Mouse (Mus musculus): Measurements from ENCODE around the gene Stx6.

Stx6 gene

DNA sequence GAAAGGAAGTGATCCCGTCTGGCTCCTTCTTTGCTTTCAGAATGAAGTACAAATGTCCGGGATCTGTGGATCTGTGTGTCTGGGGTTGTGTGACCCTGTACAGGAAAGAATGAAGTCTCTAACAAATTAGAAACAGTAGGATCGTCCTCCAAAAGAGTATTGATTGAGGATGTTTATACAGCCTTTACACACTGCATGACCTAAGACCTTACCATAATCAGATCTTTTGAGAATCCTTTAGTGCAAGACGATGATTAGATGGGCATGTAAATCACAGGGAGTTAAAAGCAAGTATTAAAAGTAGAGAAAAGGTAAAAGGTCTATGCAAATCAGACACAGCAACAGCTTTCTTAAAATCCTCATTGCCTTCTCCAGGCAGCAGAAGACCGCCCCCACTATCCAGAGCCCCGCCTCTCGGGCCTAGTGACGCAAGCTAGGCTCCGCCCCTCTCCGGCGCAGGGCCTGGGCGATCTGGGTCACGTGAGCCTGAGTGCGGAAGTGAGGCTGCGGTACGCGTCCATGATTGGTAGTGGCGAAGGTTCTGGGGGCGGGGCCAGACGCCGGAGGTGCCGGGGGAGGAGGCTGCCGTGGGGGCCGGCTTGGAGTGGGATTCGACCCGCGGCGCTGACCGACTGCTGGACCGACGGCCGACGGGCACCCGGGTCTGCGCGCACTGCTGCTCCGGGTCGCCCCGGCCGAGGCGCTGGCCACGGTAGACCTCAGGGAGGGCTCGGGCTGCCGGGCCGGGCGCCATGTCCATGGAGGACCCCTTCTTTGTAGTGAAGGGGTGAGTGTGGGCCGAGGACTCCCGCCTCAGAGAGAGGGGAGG is at the start of gene Stx6:
Gene Stx6 (plus strand): TSS at position 575 of the 829 bp plus-strand sequence.
- peak; percentile 91 for DNase-seq (ENCODE audit: low spot score)

DNA sequence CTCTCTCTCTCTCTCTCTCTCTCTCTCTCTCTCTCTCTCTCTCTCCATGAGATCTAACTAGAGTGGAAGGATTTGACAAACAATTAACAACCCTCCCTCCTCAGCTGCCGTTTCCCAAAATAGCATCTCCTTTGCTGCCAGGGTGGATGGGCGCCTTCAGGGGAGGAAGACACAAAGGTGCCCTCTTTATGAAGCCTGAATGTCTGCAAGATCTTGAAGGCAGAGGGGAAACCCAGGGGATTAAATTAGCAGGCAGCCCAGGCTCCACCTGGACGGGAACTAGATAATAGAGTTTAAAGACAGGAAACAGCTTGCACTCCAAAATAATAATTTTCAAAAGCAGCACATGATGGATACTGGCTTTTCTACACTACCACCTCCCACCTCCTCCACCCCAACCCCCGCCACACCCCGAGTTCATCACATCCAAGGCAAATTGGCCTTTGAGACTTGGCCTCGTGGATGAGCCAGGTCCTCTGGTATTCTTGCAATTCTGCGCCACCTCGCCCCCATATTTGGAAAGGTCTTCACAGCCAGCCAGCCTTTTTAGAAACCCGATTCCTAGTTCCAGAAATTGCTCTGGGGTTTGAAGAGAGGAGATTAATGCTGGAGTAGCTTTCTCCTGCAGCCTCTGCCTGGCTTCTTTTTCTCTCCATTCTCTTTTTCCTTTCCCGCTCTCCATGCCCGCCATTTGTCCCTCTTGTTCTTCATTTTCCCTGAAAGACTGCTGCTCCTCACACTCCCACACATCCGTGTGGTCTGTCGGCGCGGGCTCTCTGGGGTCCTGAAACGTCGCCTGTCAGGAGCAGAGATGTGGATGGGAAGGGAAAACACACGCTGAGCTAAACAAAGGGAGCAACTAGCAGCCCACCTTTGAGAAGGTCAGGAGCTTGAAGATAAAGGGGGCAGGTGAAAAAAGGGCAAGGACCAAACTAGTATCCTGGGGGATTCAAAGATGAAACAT is 48.8 kb upstream of the Stx6 start:
- no peak for DNase-seq (ENCODE audit: low spot score)

DNA sequence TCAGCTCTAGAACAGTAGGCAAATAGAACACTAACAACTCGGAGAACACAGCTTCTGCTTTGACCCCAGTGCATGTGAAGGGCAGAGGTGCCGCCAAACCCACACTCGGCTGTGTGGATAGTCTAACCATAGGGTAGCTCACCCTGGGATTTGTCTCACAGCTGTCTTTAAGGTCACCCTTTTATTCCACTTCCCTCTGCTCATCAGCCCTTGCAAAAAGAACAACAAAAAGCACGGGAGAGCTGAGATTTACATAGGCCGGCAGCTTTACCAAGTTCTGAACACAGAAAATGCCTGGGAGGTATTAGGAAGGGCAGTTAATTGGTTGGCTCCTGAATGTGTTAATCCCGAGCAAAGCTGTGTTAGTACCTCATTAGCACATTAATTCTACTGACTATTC is 47.0 kb upstream of the Stx6 start:
- no peak for DNase-seq (ENCODE audit: low spot score)

DNA sequence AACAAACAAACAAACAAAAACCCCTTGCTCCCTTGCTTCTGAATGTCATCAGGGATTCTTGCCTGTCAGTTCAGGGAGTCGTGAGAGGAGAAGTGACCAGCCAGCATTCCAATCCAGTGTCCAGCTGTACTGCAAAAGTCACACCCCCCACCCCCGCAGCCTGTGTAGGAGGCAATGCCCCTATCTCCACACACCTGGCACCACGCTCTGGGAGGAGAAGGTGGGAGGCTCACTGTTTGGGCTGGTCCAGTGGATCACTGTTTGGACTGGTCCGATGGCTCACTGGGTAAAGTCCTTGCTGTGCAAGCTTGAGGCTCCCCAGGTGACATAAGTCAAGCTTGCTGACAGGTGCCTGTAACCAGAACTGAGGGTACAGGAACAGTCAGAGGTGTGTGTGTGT is 46.4 kb upstream of the Stx6 start:
- no peak for DNase-seq (ENCODE audit: low spot score)

DNA sequence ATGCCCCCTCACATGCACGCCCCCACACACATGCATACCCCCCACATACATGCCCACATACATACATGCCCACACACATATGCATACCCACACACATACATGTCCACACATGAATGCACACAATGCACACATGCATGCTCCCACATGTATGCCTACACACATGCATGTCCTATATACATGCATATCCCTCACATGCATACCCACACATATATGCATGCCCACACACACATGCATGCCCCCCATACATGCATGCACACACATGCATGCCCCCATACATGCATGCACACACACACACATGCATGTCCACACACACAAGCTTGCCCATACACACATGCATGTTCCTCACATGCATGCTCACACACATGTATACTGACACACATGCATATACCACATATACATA is 45.6 kb upstream of the Stx6 start:
- DNase-seq (ENCODE audit: low spot score) = no peak

DNA sequence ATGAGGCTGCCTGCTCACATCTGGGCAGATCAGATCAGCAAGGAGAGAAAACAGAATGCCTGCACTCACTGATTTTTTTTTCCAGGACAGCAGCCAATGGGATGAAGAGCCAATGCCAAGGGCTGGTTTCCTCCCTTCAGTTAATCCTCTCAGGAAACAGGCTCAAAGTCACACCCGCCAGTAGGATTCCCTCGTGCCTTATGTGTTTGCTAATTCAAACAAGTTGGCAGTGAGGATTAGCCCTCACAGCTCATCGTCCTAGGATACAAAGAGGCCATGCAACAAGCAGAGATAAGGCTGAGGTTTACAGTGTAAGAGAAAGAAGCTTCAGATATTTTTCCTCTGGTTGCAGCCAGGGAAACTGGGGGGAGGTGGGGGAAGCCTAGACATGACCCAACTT is 44.6 kb upstream of the Stx6 start:
- DNase-seq (ENCODE audit: low spot score) = no peak

DNA sequence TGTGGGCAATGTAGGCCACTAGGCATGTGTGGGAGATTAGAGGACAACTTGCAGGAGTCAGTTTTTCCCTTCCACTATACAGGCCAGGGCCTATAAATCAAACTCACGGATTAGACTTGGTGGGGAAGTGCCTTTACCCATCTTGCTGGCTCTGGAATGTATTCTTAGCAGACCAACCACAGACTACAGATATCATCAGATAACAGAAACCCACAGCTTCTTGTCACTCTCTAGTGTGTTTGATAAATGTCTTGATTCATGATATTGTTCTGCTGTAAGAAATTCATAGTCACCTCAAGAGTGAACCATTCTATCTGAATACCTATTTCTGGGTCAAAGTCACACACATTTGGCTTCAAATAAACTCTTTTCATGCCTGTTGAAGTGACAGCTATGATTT is 38.8 kb upstream of the Stx6 start:
- no peak for DNase-seq (ENCODE audit: low spot score)

DNA sequence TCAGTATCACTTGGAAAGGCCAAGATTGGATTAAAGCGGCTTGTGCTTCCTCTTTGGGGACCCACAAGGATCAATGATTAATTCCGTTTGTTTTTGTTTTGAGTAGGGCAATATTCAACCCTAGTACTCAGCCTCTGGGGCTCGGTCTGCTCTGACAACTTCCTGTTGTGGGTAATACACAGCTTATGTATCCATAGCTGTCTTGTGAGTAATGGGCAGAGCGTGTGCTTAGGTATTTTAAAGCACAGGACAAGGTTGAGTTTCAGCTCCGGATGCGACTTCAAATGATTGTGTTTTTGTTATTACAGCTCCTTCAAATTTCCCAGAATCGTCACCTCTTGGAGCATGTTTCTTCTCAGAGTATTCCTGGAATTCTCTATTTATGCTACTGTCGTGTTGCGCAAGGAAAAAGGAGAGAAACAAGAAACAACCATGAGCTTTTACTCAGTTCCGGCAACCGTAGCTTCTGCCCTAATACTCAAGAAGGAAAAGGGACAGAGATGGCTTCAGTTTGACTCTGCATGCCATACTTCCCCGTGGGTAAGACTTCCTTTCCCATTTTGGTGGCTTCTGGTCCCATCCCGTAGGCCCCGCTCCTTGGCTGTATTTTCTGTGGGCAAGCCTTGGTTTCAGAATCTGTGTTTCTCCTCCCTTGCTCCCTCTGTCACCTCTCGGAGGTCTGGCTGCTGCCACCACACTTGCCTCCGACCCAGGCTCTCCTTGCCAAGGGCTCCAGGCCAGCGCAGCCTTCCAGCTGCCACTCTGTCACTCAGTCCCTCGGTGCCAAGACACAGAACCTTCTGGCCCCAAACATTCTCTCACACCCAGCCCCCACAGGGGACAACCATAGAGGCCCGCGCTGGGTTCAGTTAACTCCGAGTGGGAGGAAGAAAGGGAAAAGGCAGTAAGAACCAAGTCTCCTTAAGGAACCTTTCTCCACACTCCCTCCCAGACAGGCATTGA is 36.3 kb upstream of the Stx6 start:
- no peak for DNase-seq (ENCODE audit: low spot score)

DNA sequence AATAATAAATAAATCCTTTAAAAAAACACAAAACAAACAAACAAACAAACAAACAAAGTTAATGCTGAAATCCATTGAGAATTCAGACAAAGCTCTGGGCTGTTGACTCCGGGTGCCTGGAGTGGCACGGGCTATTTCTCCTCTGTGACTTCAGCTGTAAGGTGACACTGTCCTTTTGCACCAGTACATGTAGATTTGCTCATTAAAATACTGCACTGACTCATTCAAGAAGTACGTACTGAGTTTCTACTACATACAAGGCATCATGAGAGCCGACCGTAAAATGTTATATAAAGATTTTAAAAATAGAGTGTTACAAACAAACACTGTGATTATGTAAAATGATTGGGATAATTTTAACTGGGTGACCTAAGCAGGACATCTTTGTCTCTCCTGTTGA is 34.1 kb upstream of the Stx6 start:
- DNase-seq (ENCODE audit: low spot score) = no peak

DNA sequence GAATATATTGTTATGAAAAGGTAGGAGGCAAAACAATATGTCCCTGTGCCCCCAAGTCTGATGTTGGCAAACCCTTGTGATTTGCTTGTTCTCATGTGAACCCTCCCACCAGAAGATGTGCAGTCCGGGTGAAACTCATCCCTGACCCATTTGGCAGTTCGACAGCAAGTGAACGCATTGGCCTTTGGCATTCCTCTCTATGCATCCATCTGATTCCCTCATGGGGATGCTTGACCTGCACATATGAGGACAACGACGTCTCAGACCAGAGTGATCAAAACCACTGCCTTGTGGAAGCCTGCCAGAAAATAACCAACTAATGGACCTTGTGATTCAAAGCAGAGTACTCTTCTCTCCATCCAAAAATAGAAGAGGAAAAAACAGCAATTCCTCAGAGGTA is 31.8 kb upstream of the Stx6 start:
- no peak for DNase-seq (ENCODE audit: low spot score)

DNA sequence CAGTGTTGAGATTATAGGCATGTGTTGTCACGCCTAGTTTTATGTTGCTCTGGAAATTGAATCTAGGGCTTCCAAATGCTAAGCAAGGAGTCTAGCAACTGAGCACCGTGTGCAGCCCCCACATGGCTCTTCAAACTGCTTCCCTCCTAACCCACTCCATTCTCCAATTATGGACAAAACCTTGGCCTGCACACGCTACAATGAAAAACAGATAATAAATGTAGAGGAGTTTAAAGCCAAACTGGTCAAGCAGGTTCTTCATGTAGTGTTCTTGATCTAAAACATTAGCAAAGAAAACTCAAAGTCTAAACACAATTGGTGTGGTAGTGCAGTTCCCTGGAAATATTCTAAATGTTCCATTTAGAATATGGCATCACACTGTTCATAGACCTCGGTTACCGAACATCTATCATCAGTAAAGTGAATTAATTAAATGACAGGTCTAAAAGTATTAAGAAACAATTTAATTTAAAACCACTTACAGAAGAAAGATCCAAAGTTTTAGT is 31.0 kb upstream of the Stx6 start:
- DNase-seq (ENCODE audit: low spot score) = no peak

DNA sequence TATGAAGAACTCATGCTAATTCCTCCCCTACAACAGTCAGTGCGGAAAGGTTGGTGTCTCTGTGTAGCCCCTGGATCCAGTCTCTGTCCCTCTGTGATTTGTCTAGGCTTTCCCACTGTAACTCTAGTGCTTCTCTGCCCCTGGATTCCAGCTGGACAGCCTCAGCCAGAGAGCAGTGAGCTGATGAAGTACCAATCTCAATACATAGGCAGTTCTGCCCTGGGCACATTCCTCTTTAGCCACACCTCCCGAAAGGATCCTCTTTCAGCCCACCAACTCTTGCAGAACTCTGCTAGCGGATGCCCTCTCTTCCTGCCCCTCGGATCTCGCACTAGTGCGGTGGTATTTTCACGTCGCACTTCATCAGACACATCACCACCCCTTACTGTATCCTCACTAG is 23.6 kb upstream of the Stx6 start:
- no peak for DNase-seq (ENCODE audit: low spot score)

DNA sequence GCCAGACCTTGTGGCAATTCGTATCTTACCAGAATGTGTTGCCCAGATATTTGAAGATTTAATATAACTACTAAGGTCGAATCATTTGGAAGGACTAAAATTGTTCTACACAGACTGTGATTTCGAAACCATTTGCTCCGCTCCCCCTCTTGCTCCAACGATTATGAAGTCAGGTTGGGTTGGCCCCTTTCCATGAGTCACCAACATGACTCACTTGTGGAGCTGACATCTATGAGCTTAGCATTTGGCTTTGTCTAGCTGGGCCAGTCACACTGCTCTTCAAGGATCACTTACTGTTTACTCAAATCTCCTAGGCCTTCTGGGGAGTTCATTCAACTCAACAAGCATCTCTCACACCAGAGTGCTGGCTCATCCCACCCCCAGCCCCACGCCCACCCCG is 19.7 kb upstream of the Stx6 start:
- DNase-seq (ENCODE audit: low spot score) = no peak

DNA sequence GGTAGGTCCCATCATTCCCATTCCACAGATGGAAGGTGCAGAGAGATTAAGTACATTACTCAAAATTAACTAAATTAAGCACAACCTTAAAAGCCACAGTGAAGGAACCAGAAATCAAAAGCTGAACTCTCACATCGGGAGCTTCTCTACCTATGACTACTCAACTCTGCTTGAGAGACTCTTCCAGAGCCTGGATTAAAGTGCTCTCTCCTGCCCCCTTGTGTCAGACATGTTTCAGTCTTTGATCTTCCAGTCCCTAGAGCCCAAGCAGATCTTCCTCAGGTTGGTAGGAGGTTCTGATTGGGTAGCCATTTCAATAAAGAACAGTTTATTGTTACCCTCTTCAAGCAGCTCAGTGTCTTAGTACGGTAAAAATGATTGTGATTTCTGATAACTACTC is 18.4 kb upstream of the Stx6 start:
- DNase-seq (ENCODE audit: low spot score) = no peak

DNA sequence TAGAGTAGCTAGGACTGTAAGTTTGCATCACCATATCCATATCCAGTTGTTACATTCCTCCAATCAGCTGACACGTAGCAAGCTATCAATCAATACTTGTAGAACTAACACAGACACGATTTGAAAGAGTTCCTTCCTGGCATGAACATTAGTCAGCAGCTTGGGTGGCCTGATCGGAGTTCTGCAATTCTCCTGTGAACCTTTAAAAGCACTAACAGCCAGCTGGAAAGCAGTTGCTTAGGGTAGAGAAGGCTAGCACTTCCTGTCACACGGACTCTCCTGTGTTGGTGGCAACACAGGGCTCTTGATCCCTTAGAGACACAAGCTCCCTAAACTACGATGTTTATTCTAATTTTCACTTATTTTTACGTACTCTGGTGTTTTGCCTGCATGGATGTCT is 12.9 kb upstream of the Stx6 start:
- DNase-seq (ENCODE audit: low spot score) = no peak

DNA sequence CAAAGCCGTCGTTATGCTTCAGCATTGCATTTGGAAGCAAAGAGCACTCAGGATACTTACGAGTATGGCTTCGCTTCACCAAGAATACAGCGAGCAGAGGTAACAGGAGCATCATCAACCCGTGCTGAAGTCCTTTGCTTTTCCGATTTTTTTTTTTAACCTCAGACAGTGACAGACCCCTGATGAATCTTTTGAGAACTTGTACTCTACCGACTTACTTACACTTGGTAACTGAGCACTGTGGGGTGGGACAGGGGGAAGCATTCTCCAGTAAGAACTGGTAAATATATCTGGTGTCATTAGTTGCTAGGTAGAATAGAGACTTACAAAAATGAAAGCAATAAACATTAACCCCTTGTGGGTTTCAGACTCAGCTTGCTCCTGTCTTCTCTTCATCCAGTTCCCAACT is 11.9 kb upstream of the Stx6 start, which contains the start of gene Mr1:
Gene Mr1 (minus strand): TSS at position 243 of the 409 bp plus-strand sequence.
- no peak for DNase-seq (ENCODE audit: low spot score)

DNA sequence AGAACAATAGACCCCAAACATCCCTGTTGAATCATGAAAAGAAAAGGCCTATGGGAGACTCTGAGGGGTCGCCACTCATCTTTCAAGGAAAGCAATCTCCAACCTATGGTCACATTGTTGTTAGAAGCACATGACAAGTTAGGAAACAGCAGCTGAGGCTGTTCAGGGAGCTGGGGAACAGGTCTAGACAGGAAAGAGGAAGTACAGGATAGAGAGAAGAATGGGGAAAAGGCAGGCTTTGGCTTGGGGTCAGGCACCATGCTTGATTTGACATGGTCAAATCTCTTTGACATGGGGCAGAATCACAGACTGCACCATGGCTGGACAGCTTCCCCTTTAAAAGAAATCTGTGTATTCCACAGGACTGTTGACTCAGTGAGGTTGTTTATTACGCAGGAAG is 11.3 kb upstream of the Stx6 start:
- no peak for DNase-seq (ENCODE audit: low spot score)

DNA sequence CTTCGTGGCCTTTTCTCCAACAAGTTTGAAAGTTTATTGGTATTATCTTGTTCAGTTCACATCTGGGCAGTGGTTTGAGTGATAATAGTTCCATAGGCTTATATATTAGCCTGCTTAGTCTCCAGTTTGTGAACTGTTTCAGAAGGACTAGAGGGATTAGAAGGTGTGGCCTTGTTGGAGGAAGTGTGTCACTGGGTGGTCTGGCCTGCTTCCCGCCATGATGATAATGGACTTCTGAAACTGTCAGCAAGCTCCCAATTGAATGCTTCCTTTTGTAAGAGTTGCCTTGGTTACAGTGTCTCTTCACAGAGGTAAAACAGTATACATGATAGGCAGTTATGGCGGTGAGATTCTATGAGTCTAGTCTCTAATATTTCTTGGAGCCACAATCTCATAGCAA is 9.1 kb upstream of the Stx6 start:
- DNase-seq (ENCODE audit: low spot score) = no peak

DNA sequence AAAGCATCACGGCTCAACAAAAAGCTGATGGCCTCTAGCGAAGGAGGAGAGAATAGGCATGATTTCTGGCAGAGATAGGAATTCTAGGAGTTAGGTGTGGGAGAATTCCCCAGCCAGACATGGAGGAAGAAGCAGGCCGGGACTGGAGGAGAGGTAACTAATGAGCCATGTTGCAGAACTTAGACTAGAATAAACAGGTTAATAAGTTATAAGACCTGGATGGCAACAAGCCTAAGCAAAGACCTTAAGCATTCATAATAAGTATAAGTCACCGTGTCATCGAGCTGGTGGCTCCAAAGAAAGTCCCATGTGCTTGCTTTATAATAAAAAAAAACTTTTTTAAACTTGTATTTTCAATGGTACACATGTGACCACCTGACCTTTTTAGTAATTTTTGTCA is 7.7 kb upstream of the Stx6 start:
- DNase-seq (ENCODE audit: low spot score) = no peak

DNA sequence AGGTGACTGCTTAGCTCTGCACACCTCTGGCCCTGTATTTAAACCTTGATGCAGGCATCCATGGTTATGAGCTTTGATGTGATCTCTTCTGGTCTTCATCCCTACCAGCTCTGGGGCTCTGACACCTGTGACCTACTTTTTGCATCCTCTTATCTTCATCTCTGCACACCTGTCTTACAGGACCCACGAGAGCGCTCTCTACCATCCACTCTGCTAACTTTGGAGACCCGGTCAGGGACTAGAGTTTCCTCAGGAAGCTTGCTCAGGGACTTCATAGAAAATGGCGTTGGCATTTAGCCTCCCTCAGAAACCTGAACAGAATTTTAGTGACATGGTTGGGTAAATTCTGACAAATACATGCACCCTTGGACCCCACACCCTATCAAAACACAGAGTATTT is 4.6 kb upstream of the Stx6 start:
- no peak for DNase-seq (ENCODE audit: low spot score)

DNA sequence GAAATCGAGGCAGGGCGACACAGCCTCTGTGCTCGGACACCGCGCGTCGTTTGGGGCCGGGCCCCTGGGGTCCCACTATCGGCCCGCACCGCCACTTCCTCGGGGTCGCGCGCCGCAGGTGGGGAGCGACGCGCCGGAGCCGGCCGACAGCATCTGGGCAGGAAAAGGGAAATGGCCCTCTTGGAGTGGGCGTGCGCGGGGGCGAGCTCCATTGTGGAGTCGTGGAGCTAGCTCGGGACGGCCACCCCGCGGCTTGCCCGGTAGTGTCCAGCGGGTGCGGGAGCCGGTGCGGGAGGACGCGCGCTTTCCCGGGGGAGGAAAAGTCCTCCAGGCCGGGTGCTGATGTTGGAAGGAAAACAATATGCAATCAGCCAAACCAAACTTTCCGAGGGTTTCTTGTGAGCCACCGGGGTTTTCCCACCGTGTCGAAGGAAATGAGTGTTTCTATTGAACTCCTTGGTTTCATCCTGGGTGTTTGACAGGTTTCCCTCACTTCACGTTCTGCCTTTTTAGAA is 512 bp downstream of the Stx6 start:
- peak; percentile 42 for DNase-seq (ENCODE audit: low spot score)

DNA sequence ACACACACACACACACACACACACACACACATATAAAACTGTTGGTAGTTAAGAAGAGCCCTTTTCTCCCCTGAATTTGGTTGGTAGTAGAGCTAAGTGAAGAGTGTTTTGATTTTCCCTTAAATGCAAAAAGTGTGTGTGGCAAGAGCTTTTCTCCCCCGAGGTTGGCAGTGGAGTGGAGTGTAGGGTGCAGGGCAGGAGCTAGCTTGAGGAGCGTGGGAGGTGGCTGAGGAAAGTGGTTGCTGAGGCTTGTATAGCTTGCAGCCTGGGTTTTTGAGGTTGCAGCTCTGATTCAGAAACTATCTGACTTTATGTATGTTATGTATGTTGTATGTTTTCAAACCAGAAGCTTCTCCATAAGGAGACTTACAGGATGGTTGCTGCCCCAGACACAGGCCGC is 8.9 kb downstream of the Stx6 start:
- DNase-seq (ENCODE audit: low spot score) = no peak

Data from ovary, postnatal 10 days (tissue).